Mouse (Mus musculus) lung, postnatal 0 days (tissue): ENCODE data around the gene Rasgrf1. TPM values are rescaled to one million over a fixed set of nuclear protein-coding genes. Genes with fewer than 3 reads are reported as not detected.
A peak's percentile ranks its signal among the peaks of the same experiment; 100 is the strongest.
"Not testable (repeated sequence)": the region's sequence is repeated elsewhere in the genome, so short reads cannot be mapped to it uniquely, and the experiment has no call there.

Experiments
- ATAC-seq: fragments of 200-750 bp; cut with Nextera tagmentation; 2 replicates; pipeline ENCODE4 v1.8.0; 2017; ENCODE audit warnings: moderate library complexity
- DNase-seq: peaks from one replicate; pipeline ENCODE4 v3.0.0-alpha.2; 2016; ENCODE audit warnings: low spot score
- H3K27ac ChIP-seq: fragments of 300-500 bp; sonication (generic); 2 replicates; pipeline ENCODE4 v1.5.1; 2014; ENCODE audit warnings: antibody characterized with exemption, mild to moderate bottlenecking, low read length, mixed read lengths
- H3K27me3 ChIP-seq: fragments of 300-500 bp; sonication (generic); replicated peaks from 2 replicates; pipeline ENCODE4 v1.6.1; 2014; ENCODE audit warnings: low read length, mixed read lengths; ENCODE audit not compliant: insufficient read depth
- H3K36me3 ChIP-seq: fragments of 300-500 bp; sonication (generic); 2 replicates; pipeline ENCODE4 v1.6.1; 2014; ENCODE audit warnings: low read length, mixed read lengths; ENCODE audit not compliant: insufficient read depth
- H3K4me1 ChIP-seq: fragments of 300-500 bp; sonication (generic); 2 replicates; pipeline ENCODE4 v1.6.1; 2014; ENCODE audit warnings: antibody characterized with exemption, low read depth, low read length, mixed read lengths; ENCODE audit not compliant: insufficient read depth
- H3K4me2 ChIP-seq: fragments of 300-500 bp; sonication (generic); replicated peaks from 2 replicates; pipeline ENCODE4 v1.6.1; 2014; ENCODE audit warnings: low read depth, mild to moderate bottlenecking, low read length, moderate library complexity, mixed read lengths
- H3K4me3 ChIP-seq: fragments of 300-500 bp; sonication (generic); 2 replicates; pipeline ENCODE4 v1.5.1; 2014; ENCODE audit warnings: low read depth, low read length
- H3K9ac ChIP-seq: fragments of 300-500 bp; sonication (generic); replicated peaks from 2 replicates; pipeline ENCODE4 v1.6.1; 2014; ENCODE audit warnings: low read depth, mild to moderate bottlenecking
- H3K9me3 ChIP-seq: fragments of 300-500 bp; sonication (generic); 2 replicates; pipeline ENCODE4 v1.6.1; 2016; ENCODE audit warnings: low read length, mixed read lengths
- CTCF ChIP-seq: IDR thresholded peaks from 2 replicates; pipeline ENCODE4 v1.5.1; 2016; ENCODE audit warnings: antibody characterized with exemption, mild to moderate bottlenecking
- EP300 ChIP-seq: IDR thresholded peaks from 2 replicates; pipeline ENCODE4 v1.6.1; 2016; ENCODE audit warnings: antibody characterized with exemption, mild to moderate bottlenecking, control low read depth
- WGBS: fragments of 180-500 bp; shearing (Covaris S2); extraction: QIAGEN DNeasy Blood & Tissue Kit; methylation state at CpG from one replicate; pipeline ENCODE4 v1.1.7; 2014; 5-methylcytosine and 5-hydroxymethylcytosine counted together
- polyA plus RNA-seq: library from polyadenylated mRNA; unstranded; fragments of >200 nt; fragmentation: Nextera tagmentation; extraction: Ambion mirVana; gene quantifications from 2 replicates; pipeline ENCODE4 v1.2.1, GENCODE M21; 2015

The Rasgrf1 gene
- polyA plus RNA-seq, 1 experiment from 2014 or later, result 0.88 TPM

DNA sequence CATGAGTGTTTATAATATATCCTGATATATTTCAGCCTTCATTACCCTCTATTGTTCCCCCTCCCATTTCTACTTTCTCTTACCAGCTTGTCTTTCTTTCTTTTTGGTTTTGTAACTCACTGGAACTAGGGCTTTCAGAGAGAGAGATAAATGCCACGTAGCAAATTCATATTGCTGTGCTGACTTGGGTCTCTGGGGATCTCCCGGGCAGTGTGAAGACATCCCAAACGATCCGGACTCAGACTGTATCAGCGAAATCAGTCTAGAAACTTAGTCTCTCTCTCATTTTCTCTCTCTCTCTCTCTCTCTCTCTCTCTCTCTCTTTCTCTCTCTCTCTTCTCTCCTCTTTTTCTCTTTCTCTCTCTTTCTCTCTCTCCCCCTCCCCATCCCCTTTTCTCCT is 145.7 kb downstream of the Rasgrf1 start:
- Histone ChIP-seq H3K4me2 (peak overlapping the region; percentile 79), H3K27me3 (no peaks in the 10 kb centered on the region), H3K27ac (peak overlapping the region; percentile 94), H3K36me3 (no peaks in the 10 kb centered on the region), H3K9me3 (no peaks in the 10 kb centered on the region), H3K4me3 (peak overlapping the region; percentile 72), H3K9ac (peak overlapping the region; percentile 88), H3K4me1 (no peaks in the 10 kb centered on the region)
- ATAC-seq, result no peak
- TF ChIP-seq CTCF, result no peak
- no peak for TF ChIP-seq EP300
- no peak for DNase-seq
- 35% methylated on average over 5 of the region's 5 CpGs for WGBS

DNA sequence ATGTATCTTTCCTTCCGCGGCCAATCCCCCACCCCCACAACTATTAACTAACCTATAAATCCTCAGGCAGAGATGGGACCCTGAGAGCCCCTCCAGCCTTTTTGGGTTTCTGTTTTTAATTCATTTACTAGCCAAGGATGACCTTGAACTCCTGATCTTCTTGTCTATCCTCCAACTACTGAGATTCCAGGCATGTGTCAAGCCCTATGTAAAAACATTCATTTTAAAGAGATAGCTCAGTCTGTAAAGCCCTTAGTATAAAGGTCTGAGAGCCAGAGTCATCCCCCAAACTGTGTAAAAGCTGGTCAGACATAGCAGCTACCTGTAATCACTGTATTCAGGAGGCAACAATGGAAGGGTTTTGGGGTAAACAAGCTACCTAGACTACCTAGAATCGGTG is 146.2 kb downstream of the Rasgrf1 start:
- Histone ChIP-seq H3K4me3 (peak overlapping the region; percentile 72), H3K27me3 (no peaks in the 10 kb centered on the region), H3K27ac (peak overlapping the region; percentile 94), H3K9ac (peak overlapping the region; percentile 88), H3K4me1 (no peaks in the 10 kb centered on the region), H3K4me2 (peak overlapping the region; percentile 79), H3K36me3 (no peaks in the 10 kb centered on the region), H3K9me3 (no peaks in the 10 kb centered on the region)
- WGBS, result 58% methylated on average over 3 of the region's 3 CpGs
- ATAC-seq (no peak), DNase-seq (no peak)
- TF ChIP-seq EP300 (no peak), CTCF (no peak)

- Histone ChIP-seq H3K27ac (no peak overlapping the region), H3K4me1 (no peaks in the 10 kb centered on the region), H3K36me3 (no peaks in the 10 kb centered on the region), H3K9me3 (no peaks in the 10 kb centered on the region), H3K27me3 (no peaks in the 10 kb centered on the region), H3K4me2 (peak overlapping the region; percentile 79), H3K9ac (0 out of 2 replicates have a peak overlapping the region, but pooled peaks have one; percentile 8), H3K4me3 (peak overlapping the region; percentile 72; the same call in 1 of the 2 replicates)
- 67% methylated on average over 2 of the region's 2 CpGs for WGBS
- ATAC-seq (no peak), DNase-seq (no peak)
- TF ChIP-seq EP300, result no peak
- TF ChIP-seq CTCF, result no peak
These were observed 147.0 kb downstream of the Rasgrf1 start for GRCm38 (mm10) chr9:90056716-90057115.

DNA sequence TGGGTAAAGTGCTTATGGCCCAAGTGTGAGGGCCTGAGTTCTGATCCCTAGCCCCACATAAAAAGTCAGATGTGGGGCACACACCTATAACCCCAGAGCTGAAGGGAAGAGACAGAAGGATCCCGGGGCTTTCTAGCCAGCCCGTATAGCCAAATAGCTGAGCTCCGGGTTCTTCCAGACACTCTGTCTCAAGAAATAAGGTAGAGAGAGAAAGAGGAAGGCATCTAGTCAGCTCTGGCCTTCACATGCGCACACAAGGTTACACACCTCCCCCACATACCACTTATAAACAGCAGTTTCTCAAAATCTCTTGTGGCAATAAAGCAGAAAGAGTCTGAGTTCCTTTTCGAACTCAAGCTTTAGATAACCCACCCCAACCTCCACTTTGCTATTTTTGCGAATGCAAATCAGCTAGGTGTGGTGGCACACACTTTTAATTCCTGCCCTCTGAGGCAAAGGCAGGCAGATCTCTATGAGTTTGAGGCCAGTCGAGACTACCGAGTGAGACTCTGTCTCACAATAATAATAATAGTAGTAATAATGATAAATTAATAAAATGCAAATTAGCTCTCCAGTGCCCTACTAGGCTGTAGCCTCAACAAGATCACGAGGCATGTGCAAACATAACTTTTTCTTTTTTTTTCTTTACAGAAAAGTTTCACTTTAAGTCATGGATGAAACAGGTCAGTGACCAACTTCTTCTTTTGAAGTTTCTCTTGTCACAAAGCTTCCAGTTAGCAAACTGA is 150.3 kb downstream of the Rasgrf1 start:
- 0 out of 2 replicates have a peak, but pooled peaks have one; percentile 9 for TF ChIP-seq EP300
- TF ChIP-seq CTCF, result no peak
- H3K4me2 ChIP-seq, result peak overlapping the region; percentile 25
- H3K9ac ChIP-seq, result no peak overlapping the region
- H3K9me3 ChIP-seq, result no peaks in the 10 kb centered on the region
- ATAC-seq (peak; percentile 62), DNase-seq (peak; percentile 57)
- H3K27me3 ChIP-seq, result no peaks in the 10 kb centered on the region
- no peaks in the 10 kb centered on the region for H3K4me1 ChIP-seq
- WGBS, result 54% methylated on average over 9 of the region's 9 CpGs
- peaks cover 7% of the 10 kb centered on the region; the same call in 1 of the 2 replicates for H3K36me3 ChIP-seq
- H3K4me3 ChIP-seq, result no peak overlapping the region
- H3K27ac ChIP-seq, result peak overlapping the region; percentile 51

DNA sequence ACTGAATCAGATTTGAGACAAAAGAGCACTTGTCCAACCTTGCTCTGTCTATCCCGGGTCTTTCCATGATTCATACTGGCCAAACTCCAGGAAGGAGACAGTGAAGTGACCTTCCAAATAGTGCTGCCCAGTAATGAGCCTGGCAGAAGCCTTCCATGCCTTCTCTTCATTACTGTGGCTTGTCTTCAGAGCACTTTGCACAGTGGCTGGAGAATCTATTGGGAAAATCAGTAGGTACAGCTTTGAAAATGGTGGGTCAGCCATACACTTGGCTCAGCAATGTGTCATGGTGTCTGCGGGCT is 150.8 kb downstream of the Rasgrf1 start:
- Histone ChIP-seq H3K9me3 (no peaks in the 10 kb centered on the region), H3K4me3 (no peak overlapping the region), H3K36me3 (peaks cover 11% of the 10 kb centered on the region; the same call in 1 of the 2 replicates), H3K27me3 (no peaks in the 10 kb centered on the region), H3K9ac (no peak overlapping the region), H3K4me1 (no peaks in the 10 kb centered on the region; the same call in 1 of the 2 replicates), H3K27ac (no peak overlapping the region), H3K4me2 (no peak overlapping the region)
- ATAC-seq (no peak), DNase-seq (no peak)
- 48% methylated on average over 2 of the region's 2 CpGs for WGBS
- no peak for TF ChIP-seq EP300
- no peak for TF ChIP-seq CTCF

- not testable (repeated sequence) for H3K4me2 ChIP-seq, H3K9ac ChIP-seq, ATAC-seq, DNase-seq, H3K27me3 ChIP-seq, H3K4me1 ChIP-seq, H3K4me3 ChIP-seq, H3K27ac ChIP-seq, H3K9me3 ChIP-seq
- WGBS, result 79% methylated on average over 5 of the region's 5 CpGs
- peaks cover 11% of the 10 kb centered on the region; the same call in 1 of the 2 replicates for H3K36me3 ChIP-seq
These were observed 151.2 kb downstream of the Rasgrf1 start for GRCm38 (mm10) chr9:90060932-90061331.
